Mouse (Mus musculus) layer of hippocampus, adult 18-20 months (tissue): ENCODE data around the gene Bola3. TPM values are rescaled to one million over a fixed set of nuclear protein-coding genes. Genes with fewer than 3 reads are reported as not detected.
A peak's percentile ranks its signal among the peaks of the same experiment; 100 is the strongest.
"Not testable (repeated sequence)": the region's sequence is repeated elsewhere in the genome, so short reads cannot be mapped to it uniquely, and the experiment has no call there.

Source experiments
- DNase-seq, 2 experiments: peaks; one replicate each; pipeline ENCODE4 v3.0.0; 2022; ENCODE audit warnings: low spot score in 2 of 2
- total RNA-seq, 2 experiments: library from RNA; stranded (reverse); gene quantifications; 2 replicates each; pipeline ENCODE4 v1.2.3; 2021

Gene Bola3
- total RNA-seq, 2 experiments from 2014 or later, result 47.1 to 58.9 TPM

- not testable (repeated sequence) for DNase-seq
Measured at GRCm38 (mm10) chr6:83345285-83345684, 3.7 kb upstream of the Bola3 start.

DNA sequence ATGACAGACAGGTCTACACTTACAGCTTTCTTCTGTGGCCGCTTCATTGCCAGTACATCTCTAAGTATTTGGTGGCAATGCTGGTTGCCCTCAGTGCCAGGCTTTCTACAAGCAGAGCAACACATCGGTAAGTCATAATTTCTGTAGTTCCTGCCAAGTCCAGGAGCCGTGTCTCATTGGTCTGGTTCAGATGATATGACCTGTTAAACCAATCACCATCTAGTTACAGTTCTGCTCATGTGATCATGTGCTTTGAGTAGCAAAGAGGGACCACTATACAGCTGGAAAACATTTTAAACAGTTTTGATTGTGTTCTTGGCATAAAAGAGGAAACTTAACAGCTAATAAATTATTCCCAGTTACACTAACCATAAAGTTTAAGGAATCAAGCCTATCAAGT lies 1.0 kb upstream of the Bola3 start:
- DNase-seq, result no peak

GRCm38 (mm10) chr6:83349274-83349958 lies 469 bp downstream of the Bola3 start:
- peak; percentile 85 to 90 for DNase-seq

DNA sequence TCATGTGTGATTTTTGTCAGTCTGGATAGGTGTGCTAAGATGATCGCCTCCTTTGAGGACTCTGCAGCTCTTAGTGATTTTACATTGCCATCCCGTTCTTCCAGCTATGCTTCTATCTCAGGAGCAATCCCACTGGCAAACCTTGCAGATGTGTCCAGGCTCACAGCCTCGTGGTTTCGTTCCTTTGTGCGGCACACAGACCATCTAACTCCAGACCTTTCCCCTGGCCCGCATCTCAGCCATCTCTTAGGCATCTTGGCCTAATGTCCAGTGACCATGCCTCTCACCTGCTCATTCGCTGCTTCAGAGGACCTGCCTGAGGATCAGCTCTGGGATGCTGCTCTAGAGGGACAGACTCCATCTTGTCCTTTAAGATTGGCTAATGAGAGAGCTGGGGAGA lies 1.2 kb downstream of the Bola3 start:
- no peak for DNase-seq

DNA sequence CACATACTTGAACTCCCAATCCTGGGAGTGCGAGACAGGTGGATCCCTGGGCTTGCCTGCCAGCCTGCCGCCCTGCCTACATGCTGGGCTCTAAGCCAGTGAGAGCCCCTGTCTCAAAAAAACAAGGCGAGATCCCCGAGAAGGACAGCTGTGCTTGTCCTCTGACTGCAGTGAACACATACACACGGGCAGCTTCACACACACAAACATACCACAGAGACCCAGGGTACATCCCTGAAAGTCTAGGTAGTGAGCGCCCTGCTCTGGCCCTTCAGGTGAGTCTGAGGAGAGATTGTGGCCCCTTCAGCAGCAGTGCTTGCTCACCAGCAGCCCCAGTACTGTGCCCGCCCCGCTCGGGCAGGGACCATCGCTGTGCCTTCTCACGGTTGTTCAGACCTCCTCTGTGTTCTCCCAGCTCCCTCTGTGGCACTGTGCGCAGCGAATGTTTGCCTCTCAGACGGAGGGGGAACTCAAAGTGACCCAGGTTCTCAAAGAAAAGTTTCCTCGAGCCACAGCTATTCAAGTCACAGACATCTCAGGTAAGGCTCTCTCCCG lies 2.0 kb downstream of the Bola3 start:
- DNase-seq, result no peak

GRCm38 (mm10) chr6:83351490-83352160 lies 2.7 kb downstream of the Bola3 start:
- DNase-seq, result no peak

DNA sequence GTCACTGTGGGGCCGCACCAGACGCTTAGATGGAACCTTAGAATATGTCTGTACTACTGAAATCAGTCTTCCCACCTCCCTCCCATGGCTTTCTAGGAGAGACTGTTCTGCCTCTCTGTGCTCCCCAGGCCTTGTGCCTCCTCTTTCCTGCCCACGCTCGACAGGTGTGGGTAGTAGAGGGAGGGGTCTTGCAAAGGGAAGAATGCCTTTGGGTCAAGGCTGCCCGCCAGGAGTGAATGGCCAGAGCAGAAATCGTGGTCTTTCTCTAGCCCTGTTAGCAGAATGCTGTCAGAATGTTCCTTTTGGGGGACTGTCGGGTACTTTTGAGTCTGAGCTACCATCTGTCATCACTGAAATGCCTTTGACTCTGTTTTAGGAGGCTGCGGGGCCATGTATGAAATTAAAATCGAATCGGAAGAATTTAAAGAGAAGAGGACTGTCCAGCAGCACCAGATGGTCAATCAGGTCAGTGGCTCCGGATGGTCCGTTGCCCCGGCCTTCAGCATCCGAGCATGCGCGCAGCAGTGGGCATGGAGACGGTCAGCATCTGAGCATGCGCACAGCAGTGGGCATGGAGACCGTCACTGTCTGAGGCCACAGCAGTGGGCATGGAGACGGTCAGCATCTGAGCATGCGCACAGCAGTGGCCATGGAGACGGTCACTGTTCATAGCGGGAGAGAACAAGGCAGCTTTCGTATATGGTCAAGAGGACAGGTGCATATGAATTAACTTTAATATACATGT lies 3.9 kb downstream of the Bola3 start:
- DNase-seq, result no peak

GRCm38 (mm10) chr6:83354856-83355781 lies 6.2 kb downstream of the Bola3 start:
- DNase-seq, result no peak

- peak; percentile 78 to 89 for DNase-seq
Measured at GRCm38 (mm10) chr6:83356569-83357138, 7.7 kb downstream of the Bola3 start.

GRCm38 (mm10) chr6:83357436-83357835 lies 8.5 kb downstream of the Bola3 start:
- DNase-seq, result no peak

DNA sequence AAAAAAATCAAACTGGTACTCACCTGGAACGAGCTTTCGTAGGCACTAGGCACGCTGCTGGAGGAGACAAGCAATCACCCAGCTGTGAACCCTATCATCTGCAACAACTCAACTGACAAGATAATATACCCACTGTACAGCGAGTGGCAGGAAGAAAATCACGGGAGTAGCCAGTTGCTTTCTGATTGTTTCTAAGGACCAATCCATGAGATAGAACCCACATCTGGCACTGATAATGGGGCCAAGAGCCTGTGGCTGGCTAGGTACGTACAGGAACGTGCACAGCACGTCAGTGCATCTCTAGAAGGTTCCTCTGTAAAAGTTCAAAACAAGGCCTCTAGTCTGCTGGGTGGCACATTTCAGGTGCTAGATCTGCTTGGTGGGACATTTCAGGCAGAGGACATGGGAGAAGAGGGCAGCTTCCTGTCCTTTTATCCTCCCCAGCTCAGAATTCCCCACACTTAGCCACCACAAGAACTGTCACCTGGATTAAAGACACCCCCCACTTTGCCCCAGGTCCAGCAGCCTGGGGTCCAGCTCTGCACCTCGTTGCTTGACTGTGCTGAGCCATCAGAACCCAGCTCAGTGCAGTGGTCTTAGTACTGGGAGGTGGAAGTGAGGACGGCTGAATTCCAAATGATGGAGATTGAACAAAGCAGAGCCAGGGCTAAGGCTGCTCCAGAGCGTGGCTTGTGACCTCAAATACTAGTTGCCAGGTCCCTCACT lies 12.7 kb downstream of the Bola3 start:
- no peak for DNase-seq

- no peak for DNase-seq
Measured at GRCm38 (mm10) chr6:83363075-83363474, 14.1 kb downstream of the Bola3 start.

GRCm38 (mm10) chr6:83370316-83370965 lies 21.5 kb downstream of the Bola3 start:
- DNase-seq, result no peak

DNA sequence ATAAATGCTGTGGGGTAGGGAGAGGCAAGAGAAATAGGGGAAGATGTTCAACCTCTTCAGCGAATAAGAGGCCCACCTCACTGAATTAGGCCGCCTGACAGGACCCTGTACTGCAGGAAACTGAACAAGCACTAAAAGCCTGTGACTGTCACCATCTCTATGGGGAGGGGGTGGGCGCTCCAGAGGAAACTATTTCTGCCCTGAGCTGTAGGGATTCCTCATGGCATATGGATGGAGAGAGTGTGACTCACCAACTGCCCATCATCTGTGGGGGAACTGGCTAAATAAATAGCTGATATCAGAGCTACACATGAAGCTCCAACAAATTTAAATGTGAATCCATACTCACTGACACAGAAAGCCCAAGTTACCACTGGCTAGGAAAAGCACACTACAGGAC lies 22.4 kb downstream of the Bola3 start:
- DNase-seq, result no peak

DNA sequence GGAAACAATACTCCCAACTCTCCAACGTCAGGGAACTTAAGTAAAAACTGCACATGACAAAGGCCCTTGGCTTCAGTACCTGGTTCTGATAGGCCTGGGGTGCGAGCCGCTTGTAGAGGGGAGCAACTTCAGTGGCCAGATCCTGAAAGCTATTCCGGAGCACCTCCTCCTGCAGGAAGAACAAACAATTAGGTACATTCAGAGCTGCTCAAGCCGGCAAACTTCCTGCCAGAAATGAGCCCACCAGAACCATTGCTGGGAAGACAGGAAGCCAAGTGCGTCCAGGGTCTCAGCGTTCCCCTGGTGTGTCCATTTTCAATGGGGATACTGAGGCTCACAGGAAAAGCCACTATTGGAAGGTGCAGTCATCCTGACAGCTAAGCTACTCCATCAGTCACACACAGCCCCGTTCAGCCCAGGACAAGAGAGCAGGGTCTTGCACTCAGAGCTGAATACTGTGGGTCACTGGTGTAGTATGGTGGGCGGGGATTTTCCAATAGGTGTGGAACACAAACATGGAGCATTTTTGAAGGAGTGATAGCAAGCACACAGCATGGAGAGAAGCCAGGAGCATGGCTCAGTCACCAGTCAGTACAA lies 24.9 kb downstream of the Bola3 start:
- DNase-seq, result no peak

GRCm38 (mm10) chr6:83381510-83382491 lies 32.9 kb downstream of the Bola3 start:
- DNase-seq, result no peak

- DNase-seq, result no peak
Measured at GRCm38 (mm10) chr6:83385569-83386090, 36.7 kb downstream of the Bola3 start.
